Mouse (Mus musculus) ES-E14 (cell line): ENCODE results near the gene Adamts17. TPM values are rescaled to one million over a fixed set of nuclear protein-coding genes. Genes with fewer than 3 reads are reported as not detected.

ENCODE experiments used
- DNase-seq: peaks from one replicate; pipeline ENCODE4 v3.0.0-alpha.2; 2013; ENCODE audit warnings: low read depth, low spot score
- H3K27ac ChIP-seq: 2 replicates; pipeline ENCODE4 v1.5.1; 2012; ENCODE audit warnings: low read depth, mild to moderate bottlenecking, low read length, moderate library complexity, mixed read lengths; ENCODE audit not compliant: poor library complexity, insufficient read depth, severe bottlenecking
- H3K36me3 ChIP-seq: 2 replicates; pipeline ENCODE4 v1.6.1; 2012; ENCODE audit warnings: mild to moderate bottlenecking, low read length, moderate library complexity, mixed read lengths; ENCODE audit not compliant: control insufficient read depth, poor library complexity, insufficient read depth, severe bottlenecking
- H3K4me1 ChIP-seq, 2 experiments: fragments of 150-350 bp in 1 of 2; sonication (generic) in 1 of 2; 2 replicates each; pipeline ENCODE4 v1.6.1; 2012; ENCODE audit warnings: low read length in 2 of 2, mild to moderate bottlenecking in 1 of 2, mixed read lengths in 1 of 2; ENCODE audit not compliant: control insufficient read depth in 2 of 2, insufficient read depth in 2 of 2, poor library complexity in 1 of 2
- H3K4me3 ChIP-seq, 2 experiments: fragments of 150-350 bp in 1 of 2; sonication (generic) in 1 of 2; 2 replicates each; pipeline ENCODE4 v1.5.1; 2012; ENCODE audit warnings: low read length in 2 of 2, low read depth in 1 of 2, mild to moderate bottlenecking in 1 of 2, mixed read lengths in 1 of 2; ENCODE audit not compliant: insufficient read depth in 1 of 2, poor library complexity in 1 of 2, severe bottlenecking in 1 of 2
- H3K9ac ChIP-seq: 2 replicates; pipeline ENCODE4 v1.6.1; 2012; ENCODE audit warnings: low read depth, mild to moderate bottlenecking, low read length, mixed read lengths; ENCODE audit not compliant: poor library complexity, insufficient read depth, severe bottlenecking
- H3K9me3 ChIP-seq: fragments of 150-350 bp; sonication (generic); 2 replicates; pipeline ENCODE4 v1.6.1; 2012; ENCODE audit warnings: low read depth, mild to moderate bottlenecking, low read length; ENCODE audit not compliant: control insufficient read depth, insufficient read depth
- CHD2 ChIP-seq: IDR thresholded peaks from 2 replicates; pipeline ENCODE4 v1.6.1; 2014; ENCODE audit warnings: mild to moderate bottlenecking, low read depth, low read length, inconsistent platforms
- HCFC1 ChIP-seq: IDR thresholded peaks from 2 replicates; pipeline ENCODE4 v1.6.1; 2012; ENCODE audit warnings: low read length, inconsistent platforms, borderline replicate concordance; ENCODE audit not compliant: insufficient read depth
- MAFK ChIP-seq: IDR thresholded peaks from 2 replicates; pipeline ENCODE4 v1.6.1; 2014; ENCODE audit warnings: mild to moderate bottlenecking, low read depth, low read length, inconsistent platforms; ENCODE audit not compliant: insufficient read depth
- ZC3H11A ChIP-seq: IDR thresholded peaks from 2 replicates; pipeline ENCODE4 v1.6.1; 2012; ENCODE audit warnings: low read depth, mild to moderate bottlenecking, inconsistent platforms, low read length, borderline replicate concordance
- ZNF384 ChIP-seq: IDR thresholded peaks from 2 replicates; pipeline ENCODE4 v1.6.1; 2012; ENCODE audit warnings: low read depth, low read length, inconsistent platforms
- in situ Hi-C, 2 experiments: fragments of 600-800 bp; cut with MboI; formaldehyde crosslinking; loops; one replicate each; pipeline ENCODE4 v1.15.1; 2025; ENCODE audit warnings: low sequenced_read_pairs in 2 of 2, inconsistent platforms in 1 of 2; ENCODE audit not compliant: unreplicated experiment in 2 of 2
- total RNA-seq: library from RNA; depleted of rRNA; stranded (reverse); fragments of 300-350 nt; gene quantifications from 2 replicates; pipeline ENCODE4 v1.2.3, GENCODE M21; 2012

The Adamts17 gene
- total RNA-seq, 1 experiment: 2.0 TPM

GRCm38 (mm10) chr7:66806801-66807200 lies 32.7 kb upstream of the Adamts17 start:
- Histone ChIP-seq H3K36me3 (no peaks in the 10 kb centered on the region), H3K27ac (no peak overlapping the region), H3K4me1 (no peaks in the 10 kb centered on the region), H3K9me3 (no peaks in the 10 kb centered on the region), H3K9ac (no peak overlapping the region), H3K4me3 (no peak overlapping the region)
- DNase-seq: no peak
- in situ Hi-C loops: no loop called here
- TF ChIP-seq ZNF384 (no peak), MAFK (no peak), ZC3H11A (no peak), HCFC1 (no peak), CHD2 (no peak)

GRCm38 (mm10) chr7:66810436-66810835 lies 29.1 kb upstream of the Adamts17 start:
- no peak for TF ChIP-seq CHD2
- no peak for TF ChIP-seq ZC3H11A
- no peak for TF ChIP-seq HCFC1
- no peak for TF ChIP-seq MAFK
- TF ChIP-seq ZNF384: no peak
- in situ Hi-C loops: no loop called here

GRCm38 (mm10) chr7:66811294-66811693 lies 28.2 kb upstream of the Adamts17 start:
- Histone ChIP-seq H3K9me3 (no peaks in the 10 kb centered on the region), H3K36me3 (no peaks in the 10 kb centered on the region), H3K4me1 (no peaks in the 10 kb centered on the region), H3K27ac (no peak overlapping the region), H3K4me3 (no peak overlapping the region), H3K9ac (no peak overlapping the region)
- no peak for TF ChIP-seq CHD2
- TF ChIP-seq MAFK: no peak
- no peak for TF ChIP-seq ZNF384
- no peak for TF ChIP-seq HCFC1
- TF ChIP-seq ZC3H11A: no peak
- DNase-seq: no peak
- in situ Hi-C loops: no loop called here

More at GRCm38 (mm10) chr7:66810436-66810835, 29.1 kb upstream of the Adamts17 start:
- H3K36me3 ChIP-seq: no peaks in the 10 kb centered on the region
- no peaks in the 10 kb centered on the region for H3K4me1 ChIP-seq
- H3K9ac ChIP-seq: no peak overlapping the region
- H3K9me3 ChIP-seq: no peaks in the 10 kb centered on the region
- no peak overlapping the region for H3K4me3 ChIP-seq
- no peak overlapping the region for H3K27ac ChIP-seq
- no peak for DNase-seq

- in situ Hi-C loops: no loop called here
- Histone ChIP-seq H3K27ac (no peak overlapping the region), H3K9me3 (no peaks in the 10 kb centered on the region)
Observed at GRCm38 (mm10) chr7:66812289-66812688, 27.2 kb upstream of the Adamts17 start.

GRCm38 (mm10) chr7:66812737-66813136 lies 26.8 kb upstream of the Adamts17 start:
- in situ Hi-C loops: no loop called here
- Histone ChIP-seq H3K4me1 (no peaks in the 10 kb centered on the region), H3K9ac (no peak overlapping the region), H3K27ac (no peak overlapping the region), H3K36me3 (no peaks in the 10 kb centered on the region), H3K4me3 (no peak overlapping the region), H3K9me3 (no peaks in the 10 kb centered on the region)
- TF ChIP-seq ZNF384: no peak
- DNase-seq: no peak

More at GRCm38 (mm10) chr7:66812289-66812688, 27.2 kb upstream of the Adamts17 start:
- TF ChIP-seq ZC3H11A: no peak
- no peak for TF ChIP-seq ZNF384
- TF ChIP-seq MAFK: no peak
- no peak for TF ChIP-seq HCFC1
- TF ChIP-seq CHD2: no peak
- no peak overlapping the region for H3K4me3 ChIP-seq
- no peak overlapping the region for H3K9ac ChIP-seq
- H3K4me1 ChIP-seq: no peaks in the 10 kb centered on the region
- no peak for DNase-seq
- no peaks in the 10 kb centered on the region for H3K36me3 ChIP-seq
